Mouse (Mus musculus): ENCODE data around the gene Calcr. TPM values are rescaled to one million over a fixed set of nuclear protein-coding genes. Genes with fewer than 3 reads are reported as not detected.
"Not testable (repeated sequence)": the region's sequence is repeated elsewhere in the genome, so short reads cannot be mapped to it uniquely, and the experiment has no call there.

The Calcr gene
- polyA plus RNA-seq, 1 experiment from 2014 or later = 1.4 TPM

DNA sequence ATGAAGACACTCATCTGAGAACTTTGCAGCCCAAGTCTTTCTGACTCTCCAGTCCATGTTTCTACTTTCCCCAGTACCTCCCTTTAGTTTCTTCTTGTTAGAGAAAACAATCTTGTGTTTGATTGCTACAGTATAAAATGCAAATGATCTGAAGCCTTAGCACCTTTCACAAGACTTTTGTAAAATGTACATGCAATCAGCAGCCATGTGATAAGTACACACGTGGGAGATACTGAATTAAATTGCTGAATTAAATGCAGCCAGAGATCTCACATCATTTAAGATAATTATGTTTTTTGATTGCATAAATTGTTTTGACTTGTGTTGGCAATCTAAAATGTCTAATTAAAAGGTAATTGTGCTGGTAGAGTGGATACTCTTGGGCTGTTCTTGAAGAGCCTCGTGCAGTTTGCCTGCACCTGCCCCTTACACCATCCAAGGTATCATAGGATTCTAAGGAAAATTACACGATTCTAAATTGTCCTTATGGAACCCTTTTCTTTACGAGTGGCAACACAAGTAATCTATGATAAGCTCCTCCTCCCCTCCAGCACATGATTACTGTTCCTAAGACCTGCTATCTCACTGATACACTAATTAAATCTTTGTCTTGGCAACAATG lies 34.2 kb downstream of the Calcr start:
- Histone ChIP-seq H3K27me3 (ENCODE audit: control insufficient read depth, insufficient read depth, low read length) (no peaks in the 10 kb centered on the region), H3K27ac (ENCODE audit: low read depth, low read length) (no peak overlapping the region), H3K9me3 (replicated peaks; ENCODE audit: control insufficient read depth, low read length) (no peaks in the 10 kb centered on the region), H3K36me3 (ENCODE audit: control insufficient read depth, insufficient read depth, low read length) (no peaks in the 10 kb centered on the region), H3K4me3 (ENCODE audit: low read depth, low read length) (no peak overlapping the region), H3K9ac (ENCODE audit: low read depth, low read length) (no peak overlapping the region), H3K4me2 (no peak overlapping the region), H3K4me1 (ENCODE audit: control insufficient read depth, insufficient read depth, low read length) (no peaks in the 10 kb centered on the region)
- ATAC-seq (replicated peaks; ENCODE audit: insufficient number of reproducible peaks, low FRiP score, low TSS enrichment) = no peak
- 55% methylated on average over 4 of the region's 4 CpGs for WGBS (ENCODE audit: insufficient replicate concordance)

GRCm38 (mm10) chr6:3688087-3688642 lies 76.3 kb downstream of the Calcr start:
- Histone ChIP-seq H3K36me3 (ENCODE audit: control insufficient read depth, insufficient read depth, low read length) (no peaks in the 10 kb centered on the region), H3K27me3 (ENCODE audit: control insufficient read depth, insufficient read depth, low read length) (no peaks in the 10 kb centered on the region), H3K4me3 (ENCODE audit: low read depth, low read length) (no peak overlapping the region), H3K9ac (ENCODE audit: low read depth, low read length) (no peak overlapping the region), H3K4me2 (no peak overlapping the region), H3K27ac (ENCODE audit: low read depth, low read length) (no peak overlapping the region), H3K4me1 (ENCODE audit: control insufficient read depth, insufficient read depth, low read length) (no peaks in the 10 kb centered on the region), H3K9me3 (replicated peaks; ENCODE audit: control insufficient read depth, low read length) (no peaks in the 10 kb centered on the region)
- no peak for ATAC-seq (replicated peaks; ENCODE audit: insufficient number of reproducible peaks, low FRiP score, low TSS enrichment)
- 77% methylated on average over 7 of the region's 7 CpGs for WGBS (ENCODE audit: insufficient replicate concordance)

GRCm38 (mm10) chr6:3678286-3678685 lies 86.2 kb downstream of the Calcr start:
- H3K4me3 ChIP-seq (ENCODE audit: low read depth, low read length) = not testable (repeated sequence)
- WGBS (ENCODE audit: insufficient replicate concordance) = 37% methylated on average over 2 of the region's 2 CpGs

DNA sequence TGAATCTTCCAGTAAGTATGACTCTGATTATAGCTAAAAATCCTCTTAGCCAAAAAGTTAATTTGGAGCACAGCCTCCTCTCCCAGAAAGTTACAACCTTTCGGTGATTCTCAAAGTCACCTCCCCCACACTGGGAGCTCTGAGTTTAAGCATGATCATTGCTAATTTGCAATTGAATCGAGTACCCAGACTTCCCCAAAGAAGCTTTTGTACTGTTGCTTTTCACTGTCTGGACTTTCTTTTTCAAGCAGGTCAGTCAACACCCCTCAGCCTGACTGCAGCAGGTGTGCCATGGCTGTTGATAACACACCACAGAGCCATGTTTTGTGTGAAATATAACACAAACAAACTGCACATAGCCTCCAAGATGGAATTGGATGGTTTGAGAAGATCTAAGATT lies 86.7 kb downstream of the Calcr start:
- 69% methylated on average over 2 of the region's 2 CpGs for WGBS (ENCODE audit: insufficient replicate concordance)
- no peak overlapping the region for H3K9ac ChIP-seq (ENCODE audit: low read depth, low read length)
- no peaks in the 10 kb centered on the region for H3K9me3 ChIP-seq (replicated peaks; ENCODE audit: control insufficient read depth, low read length)
- H3K27ac ChIP-seq (ENCODE audit: low read depth, low read length) = no peak overlapping the region
- H3K4me3 ChIP-seq (ENCODE audit: low read depth, low read length) = no peak overlapping the region
- no peaks in the 10 kb centered on the region for H3K27me3 ChIP-seq (ENCODE audit: control insufficient read depth, insufficient read depth, low read length)
- no peaks in the 10 kb centered on the region for H3K4me1 ChIP-seq (ENCODE audit: control insufficient read depth, insufficient read depth, low read length)
- H3K4me2 ChIP-seq = no peak overlapping the region
- H3K36me3 ChIP-seq (ENCODE audit: control insufficient read depth, insufficient read depth, low read length) = no peaks in the 10 kb centered on the region
- ATAC-seq (replicated peaks; ENCODE audit: insufficient number of reproducible peaks, low FRiP score, low TSS enrichment) = no peak

More at GRCm38 (mm10) chr6:3678286-3678685, 86.2 kb downstream of the Calcr start:
- not testable (repeated sequence) for H3K27me3 ChIP-seq (ENCODE audit: control insufficient read depth, insufficient read depth, low read length); H3K4me1 ChIP-seq (ENCODE audit: control insufficient read depth, insufficient read depth, low read length); ATAC-seq (replicated peaks; ENCODE audit: insufficient number of reproducible peaks, low FRiP score, low TSS enrichment); H3K9ac ChIP-seq (ENCODE audit: low read depth, low read length); H3K27ac ChIP-seq (ENCODE audit: low read depth, low read length); H3K36me3 ChIP-seq (ENCODE audit: control insufficient read depth, insufficient read depth, low read length); H3K9me3 ChIP-seq (replicated peaks; ENCODE audit: control insufficient read depth, low read length); H3K4me2 ChIP-seq

- 79% methylated on average over 4 of the region's 4 CpGs for WGBS (ENCODE audit: insufficient replicate concordance)
- not testable (repeated sequence) for ATAC-seq (replicated peaks; ENCODE audit: insufficient number of reproducible peaks, low FRiP score, low TSS enrichment); H3K27ac ChIP-seq (ENCODE audit: low read depth, low read length); H3K36me3 ChIP-seq (ENCODE audit: control insufficient read depth, insufficient read depth, low read length); H3K4me2 ChIP-seq; H3K9ac ChIP-seq (ENCODE audit: low read depth, low read length); H3K9me3 ChIP-seq (replicated peaks; ENCODE audit: control insufficient read depth, low read length); H3K27me3 ChIP-seq (ENCODE audit: control insufficient read depth, insufficient read depth, low read length); H3K4me1 ChIP-seq (ENCODE audit: control insufficient read depth, insufficient read depth, low read length); H3K4me3 ChIP-seq (ENCODE audit: low read depth, low read length)
Observed at GRCm38 (mm10) chr6:3671941-3672340, 92.6 kb downstream of the Calcr start.

DNA sequence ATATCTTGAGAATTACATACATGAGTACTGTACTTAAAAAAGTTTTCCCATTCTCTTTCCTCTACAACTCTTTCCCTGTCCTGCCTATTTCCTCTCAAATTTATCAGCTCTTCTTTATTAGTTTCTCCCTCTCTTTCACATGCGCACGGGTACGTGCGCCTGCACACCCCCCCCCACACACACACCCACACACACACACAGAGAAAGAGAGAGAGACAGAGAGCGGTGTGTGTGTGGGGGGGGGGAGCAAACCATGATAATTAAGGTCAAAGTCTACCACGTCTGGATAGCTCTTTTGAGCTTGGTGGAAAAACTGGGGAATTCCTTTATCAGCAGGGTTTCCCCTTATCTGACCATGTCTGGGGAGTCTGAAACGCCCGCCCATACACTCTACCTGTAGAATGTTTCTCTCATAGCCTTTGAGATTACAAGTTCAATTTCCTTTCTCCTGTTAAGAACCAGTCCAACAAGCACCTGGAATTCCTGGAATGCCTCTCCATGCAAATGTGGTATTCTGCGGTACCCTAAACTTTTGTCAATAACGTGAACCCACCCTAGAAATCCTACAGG lies 100.3 kb downstream of the Calcr start:
- no peaks in the 10 kb centered on the region for H3K27me3 ChIP-seq (ENCODE audit: control insufficient read depth, insufficient read depth, low read length)
- H3K9ac ChIP-seq (ENCODE audit: low read depth, low read length) = no peak overlapping the region
- ATAC-seq (replicated peaks; ENCODE audit: insufficient number of reproducible peaks, low FRiP score, low TSS enrichment) = no peak
- no peaks in the 10 kb centered on the region for H3K36me3 ChIP-seq (ENCODE audit: control insufficient read depth, insufficient read depth, low read length)
- no peak overlapping the region for H3K4me2 ChIP-seq
- no peak overlapping the region for H3K4me3 ChIP-seq (ENCODE audit: low read depth, low read length)
- no peaks in the 10 kb centered on the region for H3K4me1 ChIP-seq (ENCODE audit: control insufficient read depth, insufficient read depth, low read length)
- no peak overlapping the region for H3K27ac ChIP-seq (ENCODE audit: low read depth, low read length)
- H3K9me3 ChIP-seq (replicated peaks; ENCODE audit: control insufficient read depth, low read length) = no peaks in the 10 kb centered on the region
- 58% methylated on average over 10 of the region's 10 CpGs for WGBS (ENCODE audit: insufficient replicate concordance)

GRCm38 (mm10) chr6:3658405-3658804 lies 106.1 kb downstream of the Calcr start:
- H3K4me3 ChIP-seq (ENCODE audit: low read depth, low read length) = no peak overlapping the region
- no peaks in the 10 kb centered on the region for H3K36me3 ChIP-seq (ENCODE audit: control insufficient read depth, insufficient read depth, low read length)
- H3K27ac ChIP-seq (ENCODE audit: low read depth, low read length) = no peak overlapping the region
- no peaks in the 10 kb centered on the region for H3K4me1 ChIP-seq (ENCODE audit: control insufficient read depth, insufficient read depth, low read length)
- 88% methylated on average over 4 of the region's 4 CpGs for WGBS (ENCODE audit: insufficient replicate concordance)
- no peaks in the 10 kb centered on the region for H3K9me3 ChIP-seq (replicated peaks; ENCODE audit: control insufficient read depth, low read length)
- no peaks in the 10 kb centered on the region for H3K27me3 ChIP-seq (ENCODE audit: control insufficient read depth, insufficient read depth, low read length)
- H3K4me2 ChIP-seq = no peak overlapping the region
- no peak overlapping the region for H3K9ac ChIP-seq (ENCODE audit: low read depth, low read length)
- no peak for ATAC-seq (replicated peaks; ENCODE audit: insufficient number of reproducible peaks, low FRiP score, low TSS enrichment)

Data from heart, embryonic 11.5 days (tissue).